Mouse (Mus musculus) cortical plate, adult 2 months (tissue): ENCODE data around the gene Gm49369. TPM values are rescaled to one million over a fixed set of nuclear protein-coding genes. Genes with fewer than 3 reads are reported as not detected.
"Not testable (repeated sequence)": the region's sequence is repeated elsewhere in the genome, so short reads cannot be mapped to it uniquely, and the experiment has no call there.

ENCODE experiments used
- H3K27ac ChIP-seq: fragments of 200-500 bp; 2 replicates; pipeline ENCODE4 v1.5.1; 2012; ENCODE audit warnings: low read length, control low read depth, inconsistent platforms; ENCODE audit not compliant: insufficient read depth
- H3K4me1 ChIP-seq: fragments of 200-500 bp; 2 replicates; pipeline ENCODE4 v1.6.1; 2011; ENCODE audit warnings: low read length; ENCODE audit not compliant: control insufficient read depth, insufficient read depth
- H3K4me3 ChIP-seq: fragments of 200-500 bp; 2 replicates; pipeline ENCODE4 v1.5.1; 2011; ENCODE audit warnings: mild to moderate bottlenecking, low read length, control low read depth; ENCODE audit not compliant: insufficient read depth
- CTCF ChIP-seq: fragments of 200-500 bp; IDR thresholded peaks from 2 replicates; pipeline ENCODE4 v1.5.1; 2011; ENCODE audit warnings: mild to moderate bottlenecking, control low read depth, low read length; ENCODE audit not compliant: insufficient read depth; ENCODE audit errors: extremely low read depth
- POLR2A ChIP-seq: fragments of 200-500 bp; IDR thresholded peaks from 2 replicates; pipeline ENCODE4 v1.6.1; 2011; ENCODE audit warnings: mild to moderate bottlenecking, low read length, control low read depth; ENCODE audit not compliant: insufficient read depth; ENCODE audit errors: extremely low read depth
- polyA plus RNA-seq: library from polyadenylated mRNA; depleted of rRNA; stranded (reverse); fragments of >200 nt; gene quantifications from 2 replicates; pipeline ENCODE4 v1.2.3, GENCODE M21; 2012

Gm49369 gene
- polyA plus RNA-seq, 1 experiment = 1.4 TPM

DNA sequence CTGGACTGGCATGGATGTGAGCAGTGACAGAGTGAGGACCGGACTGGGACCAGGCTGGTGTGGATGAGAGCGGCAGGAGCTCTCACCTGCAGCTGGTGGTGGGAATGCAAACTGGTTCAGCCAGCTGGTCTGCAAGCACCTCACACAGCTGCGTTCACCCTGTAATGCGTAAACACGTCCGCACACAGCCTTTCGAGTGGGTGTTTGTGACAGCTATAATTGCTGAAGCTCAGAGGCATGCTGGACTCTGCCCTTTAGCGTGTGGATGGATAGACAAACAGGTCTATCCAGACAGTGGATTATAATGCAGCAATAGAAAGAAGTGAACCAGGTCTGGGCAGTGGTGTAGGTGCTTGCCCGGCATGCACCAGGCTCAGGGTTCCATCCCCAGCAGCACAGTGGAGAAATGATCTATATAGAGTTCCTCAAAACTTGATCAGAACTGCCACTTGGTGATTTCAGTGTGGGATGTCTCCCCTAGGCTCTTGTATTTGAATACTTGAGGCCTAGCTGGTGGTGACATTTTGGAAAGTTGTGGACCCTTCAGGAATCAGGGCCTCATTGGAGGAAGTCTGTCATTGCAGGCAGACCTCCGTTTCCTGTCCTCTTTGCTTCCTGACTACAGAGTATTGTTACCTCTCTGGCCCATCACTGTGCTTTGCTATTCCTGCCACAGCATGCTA, 40.8 kb downstream of the Gm49369 start:
- H3K4me3 ChIP-seq = no peak overlapping the region
- no peaks in the 10 kb centered on the region for H3K4me1 ChIP-seq
- no peak overlapping the region for H3K27ac ChIP-seq
- no peak for TF ChIP-seq CTCF
- TF ChIP-seq POLR2A = no peak

DNA sequence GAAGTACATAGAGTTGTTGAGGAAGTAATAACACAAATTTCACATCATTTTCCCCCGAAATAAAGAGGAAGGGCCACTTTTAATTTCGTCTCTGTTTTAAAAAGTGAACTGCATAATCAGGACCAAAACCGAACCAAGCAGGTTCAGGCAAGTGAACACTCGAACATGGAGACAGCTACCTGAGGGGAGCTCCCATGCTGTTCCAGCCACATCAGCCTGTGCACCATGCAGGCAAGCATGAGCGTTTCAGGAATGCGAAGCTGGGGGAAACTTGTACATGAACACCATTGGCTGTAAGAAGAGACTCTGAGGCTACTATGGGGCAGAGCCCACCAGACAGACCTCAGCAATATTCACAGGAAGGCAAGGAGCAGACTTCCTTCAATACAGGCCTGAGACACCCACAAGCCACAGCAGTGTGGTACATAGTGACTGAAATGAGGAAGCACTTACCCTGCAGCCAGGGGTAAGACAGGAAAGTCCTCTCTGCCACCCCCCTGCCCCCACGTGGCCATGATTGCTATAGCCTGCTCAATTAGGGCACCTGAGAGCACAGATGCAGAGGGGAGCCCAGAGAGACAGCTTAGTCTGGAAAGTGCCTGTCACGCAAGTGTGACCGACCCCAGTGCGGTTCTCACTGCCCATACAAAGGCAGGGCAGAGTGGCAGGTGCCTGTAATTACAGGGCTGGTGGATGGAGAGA, 42.0 kb downstream of the Gm49369 start:
- Histone ChIP-seq H3K4me1 (no peaks in the 10 kb centered on the region), H3K27ac (no peak overlapping the region), H3K4me3 (no peak overlapping the region)
- TF ChIP-seq CTCF (no peak), POLR2A (no peak)

DNA sequence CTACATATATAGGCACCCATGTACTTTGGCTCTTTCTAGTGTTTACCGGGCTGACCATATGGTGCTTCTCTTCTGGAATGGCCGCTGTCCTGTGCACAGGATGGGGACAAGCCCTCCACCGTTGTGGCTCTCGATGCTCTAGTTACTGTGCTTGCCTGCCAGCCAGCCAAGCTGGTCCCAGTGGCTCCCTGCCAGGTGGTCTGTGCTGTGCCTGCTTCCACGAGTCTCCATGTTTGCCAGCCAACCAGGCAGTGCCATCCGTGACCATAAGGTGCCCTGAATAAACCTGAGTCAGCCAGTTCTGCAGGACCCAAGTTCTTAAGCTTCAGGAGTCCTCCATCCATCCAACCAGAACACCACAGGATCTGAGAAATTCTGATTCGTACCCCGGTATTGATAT, 47.3 kb downstream of the Gm49369 start:
- no peak overlapping the region for H3K27ac ChIP-seq
- TF ChIP-seq POLR2A (no peak), CTCF (no peak)
- H3K4me3 ChIP-seq = no peak overlapping the region
- H3K4me1 ChIP-seq = no peaks in the 10 kb centered on the region

DNA sequence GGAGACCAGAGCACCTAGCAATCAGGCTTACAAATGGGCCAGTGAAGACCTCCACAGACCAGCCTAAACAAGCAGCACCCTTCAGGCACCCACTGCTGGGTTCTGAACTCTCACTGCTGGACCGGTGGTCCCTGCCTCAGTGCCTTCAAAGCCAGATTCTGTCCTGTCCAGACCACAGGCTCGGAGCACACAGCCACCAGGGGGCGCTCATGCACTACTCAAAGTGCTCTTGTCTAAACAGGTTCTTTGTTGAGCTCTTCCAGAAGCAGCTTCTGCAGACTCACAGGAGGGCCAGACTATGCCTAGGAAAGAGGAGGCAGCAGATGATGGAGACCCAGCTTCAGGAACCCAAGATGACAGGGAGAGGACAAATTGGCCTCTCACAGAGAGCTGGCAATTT, 48.2 kb downstream of the Gm49369 start:
- no peak overlapping the region for H3K4me3 ChIP-seq
- H3K4me1 ChIP-seq = no peaks in the 10 kb centered on the region
- H3K27ac ChIP-seq = no peak overlapping the region
- peak; percentile 86 for TF ChIP-seq CTCF
- no peak for TF ChIP-seq POLR2A

DNA sequence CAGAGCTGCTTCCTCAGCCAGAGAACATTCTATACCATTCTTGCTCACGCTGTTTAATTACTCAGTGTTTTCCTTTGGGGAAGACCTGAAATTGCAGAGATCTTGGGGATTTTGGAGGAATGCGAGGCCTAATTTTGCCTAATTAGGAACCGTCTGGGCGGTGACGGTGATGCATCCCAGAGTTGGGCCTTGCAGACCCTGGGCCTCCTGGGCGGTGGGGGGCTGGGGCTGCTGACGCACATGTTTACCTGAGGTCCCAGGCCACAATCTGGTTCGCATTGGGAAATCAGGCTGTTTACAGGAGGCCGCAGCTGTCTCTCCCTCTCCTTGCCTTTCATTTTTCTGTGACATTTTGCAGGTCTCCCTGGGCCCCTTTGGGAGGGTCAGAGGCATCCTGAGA, 49.7 kb downstream of the Gm49369 start:
- H3K4me1 ChIP-seq, H3K4me3 ChIP-seq, H3K27ac ChIP-seq: not testable (repeated sequence)

DNA sequence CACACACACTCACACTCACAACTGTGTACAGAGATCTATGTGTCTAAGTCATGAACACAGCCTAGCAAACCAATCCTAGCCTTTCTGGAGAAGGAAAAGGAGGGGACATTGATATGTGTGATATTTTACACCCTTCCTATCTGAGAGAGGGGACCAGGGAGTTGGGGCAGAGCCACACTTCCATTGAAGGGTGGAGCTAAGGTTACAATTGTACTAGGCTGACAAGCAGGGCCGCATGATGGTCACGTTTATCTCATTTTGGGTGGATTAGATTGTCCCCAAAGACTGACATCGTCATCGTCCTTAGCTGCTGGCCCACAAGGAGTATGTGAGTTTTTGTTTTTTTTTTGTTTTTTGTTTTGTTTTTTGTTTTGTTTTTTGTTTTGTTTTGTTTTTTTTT, 51.2 kb downstream of the Gm49369 start:
- no peaks in the 10 kb centered on the region for H3K4me1 ChIP-seq
- no peak overlapping the region for H3K4me3 ChIP-seq
- no peak for TF ChIP-seq CTCF
- no peak for TF ChIP-seq POLR2A
- H3K27ac ChIP-seq = no peak overlapping the region

DNA sequence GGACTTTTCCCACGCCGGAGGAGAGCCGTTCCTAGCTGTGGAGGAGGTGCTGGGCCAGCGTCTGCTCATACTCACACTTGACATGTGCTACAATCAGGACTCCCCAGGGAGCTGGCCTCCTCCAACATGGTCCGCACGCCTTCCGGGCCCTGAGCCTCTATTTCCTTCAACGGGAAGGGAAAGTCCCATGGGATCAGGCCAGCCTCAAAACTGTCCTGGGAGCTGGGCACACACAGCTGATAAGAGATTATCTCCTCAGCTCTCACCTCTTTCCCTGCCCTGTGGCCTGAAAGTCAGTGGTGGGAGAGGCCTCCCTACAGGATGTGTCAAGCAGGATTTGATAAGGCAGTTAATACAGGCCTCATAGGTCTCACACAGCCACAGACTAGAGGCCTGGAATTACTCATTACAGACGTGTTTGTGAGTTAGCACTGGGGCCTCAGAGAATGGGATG, 52.2 kb downstream of the Gm49369 start:
- Histone ChIP-seq H3K4me1 (no peaks in the 10 kb centered on the region), H3K27ac (no peak overlapping the region), H3K4me3 (no peak overlapping the region)
- no peak for TF ChIP-seq POLR2A
- no peak for TF ChIP-seq CTCF

DNA sequence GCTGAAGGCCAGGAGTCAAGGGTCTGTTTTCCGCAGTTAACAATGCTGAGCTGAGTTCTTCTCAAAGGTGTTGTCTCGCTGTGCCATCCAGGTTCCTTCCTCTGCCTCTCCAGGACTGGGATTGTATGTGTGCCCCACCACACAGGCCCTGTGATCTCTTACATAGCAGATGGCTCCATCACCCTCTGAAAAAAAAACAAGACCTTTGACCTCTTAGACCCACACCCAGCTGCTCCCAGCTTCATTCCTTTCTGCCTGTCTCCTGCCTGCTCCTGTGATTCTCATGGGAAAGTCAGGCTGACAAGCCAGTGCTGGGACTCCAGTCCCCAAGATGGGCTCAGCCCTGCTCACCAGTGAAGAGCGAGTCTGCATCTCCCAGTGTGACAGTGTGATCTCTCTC, 54.0 kb downstream of the Gm49369 start:
- Histone ChIP-seq H3K4me1 (no peaks in the 10 kb centered on the region), H3K27ac (no peak overlapping the region), H3K4me3 (no peak overlapping the region)
- no peak for TF ChIP-seq POLR2A
- no peak for TF ChIP-seq CTCF

DNA sequence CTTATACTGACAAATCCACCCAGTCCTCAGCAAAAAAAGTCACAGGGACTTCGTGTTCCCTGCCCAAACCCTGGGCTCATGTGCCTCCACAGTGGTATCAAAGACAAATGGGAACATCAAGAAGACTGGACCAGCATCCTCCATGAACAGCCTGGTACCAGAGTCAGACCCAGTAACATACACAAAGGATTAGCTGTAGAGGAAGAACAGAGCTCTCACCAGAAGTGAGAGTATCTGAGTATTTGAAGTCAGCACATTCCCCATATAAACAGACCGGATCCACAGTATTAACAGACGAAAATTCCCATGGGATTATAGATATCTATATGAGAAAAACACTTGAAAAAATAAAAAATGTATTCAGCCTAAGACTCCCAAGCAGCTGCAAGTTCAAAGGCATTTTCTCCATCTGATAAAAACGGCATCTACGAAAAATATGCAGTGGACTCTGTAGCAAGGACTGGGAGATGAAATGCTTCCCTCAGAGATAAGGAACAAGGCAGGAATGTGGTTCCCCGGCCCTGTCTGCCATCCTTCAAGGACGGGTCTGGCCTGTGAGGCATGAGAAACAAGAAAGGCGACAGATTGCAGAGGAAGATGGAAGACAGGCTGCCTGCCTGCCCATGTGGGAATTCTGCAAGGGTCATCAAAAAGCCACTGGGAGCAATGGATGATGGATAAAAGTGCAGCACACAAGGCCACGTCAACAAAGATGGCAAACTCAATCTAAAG, 55.6 kb downstream of the Gm49369 start:
- TF ChIP-seq POLR2A (no peak), CTCF (no peak)
- Histone ChIP-seq H3K4me3 (no peak overlapping the region), H3K27ac (no peak overlapping the region), H3K4me1 (no peaks in the 10 kb centered on the region)
